Mouse (Mus musculus): Measurements from ENCODE around the gene Etl4.

Gene Etl4

DNA sequence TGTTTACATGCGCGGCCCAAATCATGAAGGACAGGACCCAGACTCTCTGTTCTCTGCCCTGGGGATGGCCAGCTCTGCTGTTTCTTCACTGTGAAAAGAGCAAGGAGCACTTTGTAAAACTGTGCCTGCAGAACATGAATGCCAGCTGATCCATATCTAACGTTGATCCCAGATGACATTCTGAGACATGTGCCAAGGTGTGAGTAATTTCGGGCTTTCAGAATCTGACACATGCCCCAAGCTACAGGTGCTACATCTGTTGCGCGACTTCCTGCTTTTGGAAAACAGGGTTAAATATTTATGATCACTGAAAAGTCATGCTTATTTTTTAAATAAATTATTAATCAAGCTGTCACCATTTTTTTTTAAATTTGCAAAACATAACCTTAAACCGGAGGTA, 801.0 kb downstream of the Etl4 start:
- DNase-seq (ENCODE audit: low spot score), result no peak

DNA sequence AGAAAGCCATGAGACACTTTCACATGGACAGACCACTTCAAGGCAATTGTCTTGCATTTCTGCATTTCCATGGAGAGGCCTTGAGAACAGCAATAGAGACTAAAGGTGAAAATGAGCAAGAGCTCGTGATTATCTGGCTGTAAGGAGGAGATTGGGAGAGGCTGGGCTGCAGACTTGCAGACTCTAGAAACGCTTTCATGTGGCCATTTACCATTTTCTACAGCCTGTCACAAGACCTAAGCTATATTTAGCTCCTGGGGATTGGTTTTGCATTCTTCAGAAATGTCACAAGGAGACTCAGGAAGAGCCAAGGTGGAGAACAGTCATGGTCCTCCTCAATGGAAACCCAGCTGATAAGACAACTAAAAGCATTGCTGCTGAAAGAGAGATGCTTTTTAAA, 801.4 kb downstream of the Etl4 start:
- DNase-seq (ENCODE audit: low spot score), result no peak

DNA sequence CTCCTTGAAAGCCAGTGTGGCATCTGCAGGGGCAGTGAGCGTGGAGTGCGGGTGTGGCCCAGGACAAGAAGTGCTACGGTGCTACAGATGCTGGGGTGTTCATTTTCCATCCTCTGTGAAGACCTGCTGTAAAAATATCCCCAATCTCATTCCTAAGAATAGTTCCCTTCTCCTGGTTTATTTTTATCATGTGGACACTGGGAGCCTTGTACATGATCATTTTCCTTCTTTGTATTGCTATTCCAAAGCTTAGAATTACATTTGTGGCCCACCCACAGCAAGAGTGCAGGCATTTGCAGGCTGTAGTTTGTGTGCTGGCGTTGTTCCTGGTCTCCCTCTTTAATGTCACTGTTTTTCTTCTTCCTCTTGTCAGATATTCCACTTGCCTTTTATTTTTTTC, 809.5 kb downstream of the Etl4 start:
- DNase-seq (ENCODE audit: low spot score), result no peak

DNA sequence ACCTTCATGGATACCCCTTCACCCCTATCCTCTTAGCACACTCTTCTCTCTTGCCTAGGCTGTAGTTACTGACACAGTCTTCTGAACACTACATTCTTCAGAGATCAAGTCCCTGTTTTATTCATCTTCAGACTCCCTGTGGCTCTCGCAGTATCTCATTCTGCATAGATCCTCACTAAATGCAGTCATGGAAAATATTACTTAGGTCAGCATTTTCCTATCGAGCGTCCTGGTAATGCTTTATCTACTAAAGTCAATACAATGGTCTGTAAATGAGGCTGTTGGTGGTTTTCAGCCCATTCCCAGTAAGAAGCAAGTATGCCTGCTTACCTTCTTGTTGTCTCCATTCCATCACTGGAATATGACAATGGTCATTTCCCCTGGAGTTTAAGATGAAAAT, 811.5 kb downstream of the Etl4 start:
- no peak for DNase-seq (ENCODE audit: low spot score)

DNA sequence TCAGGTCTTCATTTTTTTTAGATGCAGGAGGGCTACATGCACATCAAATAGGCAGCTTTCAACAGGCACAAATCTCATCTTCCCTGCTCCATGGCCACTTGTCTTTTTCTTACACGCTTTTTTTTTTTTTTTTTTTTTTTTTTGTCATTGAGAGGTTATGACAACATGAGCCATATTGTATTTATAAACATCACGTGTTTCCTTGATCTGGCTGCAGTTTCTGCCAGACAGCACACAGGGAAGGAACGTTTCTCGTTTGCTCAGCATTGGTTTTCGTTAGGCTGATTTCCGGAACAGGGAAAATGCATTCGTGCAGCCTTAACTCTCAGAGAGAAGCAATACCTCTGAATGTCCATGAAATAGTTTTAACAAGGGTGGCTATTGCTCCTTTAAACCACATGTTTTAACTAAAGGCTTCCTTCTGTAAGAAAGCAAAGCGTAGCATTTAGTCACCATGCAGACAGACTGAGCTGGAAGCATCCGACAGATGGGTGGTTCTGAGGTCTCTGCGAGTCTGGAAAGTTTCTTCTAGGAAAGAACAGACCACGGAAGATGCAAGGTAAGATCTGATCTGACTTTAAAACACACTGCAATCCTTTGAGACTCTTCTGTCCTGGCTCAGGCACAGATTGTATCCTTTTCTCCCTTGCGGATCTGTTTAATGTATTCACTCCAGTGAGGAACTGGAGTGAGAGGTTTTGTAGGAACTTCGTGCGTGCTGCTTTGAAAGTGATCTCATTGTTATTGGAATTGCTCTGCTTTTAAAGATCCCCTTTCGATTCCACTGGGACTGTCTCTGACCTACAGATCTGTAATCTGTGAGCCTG, 812.8 kb downstream of the Etl4 start:
- no peak for DNase-seq (ENCODE audit: low spot score)

DNA sequence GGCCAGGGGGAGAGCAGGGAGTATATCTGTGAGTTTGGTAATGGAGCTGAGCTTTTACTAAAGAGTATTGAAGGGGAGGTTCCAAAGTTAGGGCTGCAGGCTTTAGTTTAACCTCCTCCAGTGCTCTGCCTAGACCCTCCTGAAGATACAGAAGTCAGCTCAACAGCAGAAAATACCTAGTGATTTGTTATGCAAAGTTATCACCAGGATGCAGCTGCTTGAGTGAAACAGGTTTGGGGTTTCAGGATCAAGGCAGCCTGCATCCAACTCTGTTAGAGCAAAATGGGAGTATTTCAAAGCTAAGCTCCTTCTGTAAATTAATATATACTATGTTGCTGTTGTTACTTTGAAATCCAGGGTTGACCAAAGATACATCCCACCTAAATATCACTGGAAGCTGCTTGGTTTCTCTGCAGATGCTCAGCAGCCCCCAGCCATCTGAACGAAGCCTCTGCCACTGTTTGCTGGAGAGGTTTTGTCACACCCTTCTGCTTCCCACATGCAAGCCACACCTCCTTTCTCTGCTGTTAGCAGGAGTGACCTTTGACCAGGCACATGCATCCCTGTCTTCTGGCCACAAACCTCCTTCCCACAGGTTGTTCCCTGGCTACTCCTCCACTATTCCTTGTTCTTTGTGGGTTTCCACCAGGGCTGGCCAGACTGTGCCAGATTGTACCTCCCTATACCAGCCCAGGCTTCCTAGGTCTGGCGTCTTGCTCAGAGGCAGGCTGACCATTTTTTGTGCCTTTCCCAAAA, 814.6 kb downstream of the Etl4 start:
- DNase-seq (ENCODE audit: low spot score), result peak; percentile 19

DNA sequence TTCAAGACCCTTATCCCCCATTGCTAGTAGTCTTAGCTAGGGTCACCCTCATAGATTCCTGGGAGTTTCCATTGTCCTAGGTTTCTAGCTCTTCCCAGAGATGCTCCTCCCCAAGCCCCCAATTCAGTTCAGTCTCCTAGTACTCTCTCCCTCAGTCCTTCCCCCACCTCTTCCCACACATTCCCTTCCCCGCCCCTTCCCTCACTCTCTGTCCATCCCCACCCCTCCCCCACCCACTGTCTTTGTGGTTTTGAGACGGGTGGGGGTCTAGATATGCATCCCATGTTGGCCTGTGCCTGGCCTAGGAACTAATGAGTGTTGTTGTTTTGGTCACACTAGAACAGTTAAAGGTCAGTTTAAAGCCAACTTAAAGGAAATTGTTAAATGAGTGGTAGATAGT, 817.4 kb downstream of the Etl4 start:
- no peak for DNase-seq (ENCODE audit: low spot score)

DNA sequence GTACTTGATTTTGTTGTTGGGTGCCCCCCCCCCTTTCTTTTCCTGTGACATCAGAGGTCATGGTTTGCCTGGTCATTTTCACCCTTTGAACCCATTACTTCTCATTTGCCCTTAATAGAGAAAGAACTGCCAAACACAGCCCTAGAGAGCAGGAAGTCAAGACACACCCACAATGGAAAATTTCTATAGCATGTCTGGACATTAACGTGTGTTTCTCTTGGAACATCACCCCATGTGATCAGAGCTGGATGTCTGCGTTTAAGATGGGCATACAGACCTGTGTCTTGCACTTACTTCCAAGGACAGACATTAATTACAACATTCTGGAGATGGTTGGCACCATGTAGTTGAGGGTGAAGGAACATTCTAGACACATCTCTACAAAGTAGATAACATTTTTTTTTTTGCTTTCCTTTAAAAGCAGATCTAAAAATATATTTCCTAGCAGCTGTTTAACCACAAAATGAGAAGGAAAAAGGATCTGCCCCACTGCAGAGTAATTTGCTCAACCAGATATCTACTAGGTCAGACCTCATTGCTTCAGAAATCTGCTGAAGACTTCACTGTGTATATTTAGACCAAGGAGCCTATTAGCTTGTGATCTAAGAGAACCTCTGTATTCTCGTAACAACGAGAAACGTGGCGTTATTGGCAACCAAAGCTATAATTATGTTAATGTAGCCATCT, 818.3 kb downstream of the Etl4 start:
- no peak for DNase-seq (ENCODE audit: low spot score)

DNA sequence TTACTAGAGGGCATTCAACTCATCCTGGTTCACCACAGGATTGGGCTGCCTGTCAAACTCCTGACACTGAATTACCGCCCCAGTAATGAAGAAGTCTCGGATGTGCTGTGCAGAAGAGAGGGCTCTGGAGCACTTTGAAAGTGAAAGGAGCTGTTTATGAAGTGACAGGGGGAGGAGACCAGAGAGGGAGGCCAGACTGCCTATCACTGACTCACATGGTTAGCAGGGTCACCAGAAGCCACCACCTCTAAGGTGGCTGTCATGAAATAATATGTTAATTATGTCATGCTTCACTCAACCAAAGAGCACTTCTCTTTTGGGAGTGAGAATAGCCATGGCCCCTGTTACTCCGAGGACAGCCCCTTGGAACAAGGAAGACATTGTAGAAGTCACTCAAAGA, 825.9 kb downstream of the Etl4 start:
- no peak for DNase-seq (ENCODE audit: low spot score)

DNA sequence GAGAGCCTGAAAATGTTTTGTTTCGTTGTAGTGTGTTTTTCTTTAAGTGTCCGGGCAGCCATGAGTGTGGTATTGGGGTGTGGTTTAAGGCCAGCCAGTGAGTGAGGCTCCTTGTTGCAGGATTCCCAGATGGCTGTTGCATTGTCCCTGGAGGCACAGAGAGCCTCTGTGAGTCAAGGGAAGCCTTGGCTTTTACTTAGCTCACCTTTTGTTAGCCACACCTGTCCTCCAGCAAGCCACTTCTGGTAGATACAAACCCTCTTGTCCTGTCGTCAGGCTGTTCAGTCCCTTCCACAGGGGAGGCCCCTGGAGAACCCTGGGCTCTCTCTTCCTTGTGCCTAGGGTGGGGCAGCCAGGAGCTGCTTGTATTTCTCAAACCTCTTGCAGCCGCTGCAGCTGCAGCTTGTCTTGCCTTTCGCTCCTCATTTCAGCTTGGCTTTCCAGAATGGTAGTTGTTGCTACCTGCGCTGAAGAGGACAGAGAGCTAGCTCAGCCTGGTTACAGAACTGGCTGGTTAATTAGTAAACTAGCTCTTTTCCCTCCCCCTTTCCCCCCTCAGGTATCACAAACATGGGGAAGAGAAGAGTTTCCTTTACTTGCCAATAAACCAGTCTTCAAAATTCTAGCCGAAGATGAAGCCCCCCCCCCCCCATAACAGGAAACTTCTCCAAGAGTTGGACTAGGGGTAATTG, 826.9 kb downstream of the Etl4 start:
- DNase-seq (ENCODE audit: low spot score), result no peak

DNA sequence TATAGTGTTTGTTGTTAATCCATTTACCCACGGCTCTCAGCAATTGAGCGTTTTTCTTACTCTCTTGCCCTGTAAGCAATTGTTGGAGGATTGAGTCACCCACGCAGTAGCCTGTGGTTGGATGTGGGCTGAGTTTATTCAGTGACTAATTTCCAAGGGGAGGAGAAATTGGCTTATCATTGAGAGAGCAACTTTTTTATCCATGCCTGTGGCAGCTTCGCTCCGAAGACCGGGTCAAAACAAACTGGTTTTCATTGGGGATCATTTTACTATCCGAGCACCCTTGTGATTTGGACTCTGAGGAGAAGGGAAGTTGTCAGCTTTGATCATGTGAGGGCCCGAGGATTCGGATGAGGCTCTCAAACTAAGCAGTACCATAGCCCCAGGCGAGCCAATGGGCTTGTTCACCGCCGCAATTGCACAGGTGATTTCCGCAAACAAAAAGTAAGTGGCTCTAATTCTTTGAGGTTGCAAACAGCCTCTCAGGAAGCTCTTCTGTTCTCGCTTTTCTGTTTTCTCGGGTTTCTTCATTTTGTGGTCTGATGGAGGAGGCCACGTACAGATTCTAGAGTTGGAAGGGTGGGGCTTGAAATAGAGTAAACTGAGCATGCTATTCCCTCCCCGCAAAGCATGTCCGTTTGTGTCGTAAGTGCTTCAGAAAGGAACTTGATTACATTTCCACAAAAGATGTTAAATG, 827.7 kb downstream of the Etl4 start:
- peak; percentile 31 for DNase-seq (ENCODE audit: low spot score)

DNA sequence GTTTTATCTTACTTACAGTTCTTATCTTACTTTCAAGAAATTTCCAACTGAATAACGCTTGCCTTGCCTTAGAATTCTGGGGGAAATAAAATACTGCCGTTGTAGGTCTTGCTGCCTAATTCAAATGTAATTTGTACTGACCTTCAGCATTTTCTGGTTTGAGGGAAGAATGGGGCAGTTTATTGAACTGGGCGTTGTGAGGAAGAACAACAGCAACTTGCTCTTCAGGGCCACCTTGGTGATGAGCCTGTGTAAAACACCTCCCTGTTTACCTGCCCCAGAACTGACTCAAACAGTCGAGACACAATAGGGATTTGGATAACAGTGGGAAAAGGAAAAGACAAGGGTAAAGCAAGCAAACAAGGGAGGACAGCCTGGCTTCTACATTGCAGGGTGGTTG, 828.3 kb downstream of the Etl4 start:
- DNase-seq (ENCODE audit: low spot score), result no peak

DNA sequence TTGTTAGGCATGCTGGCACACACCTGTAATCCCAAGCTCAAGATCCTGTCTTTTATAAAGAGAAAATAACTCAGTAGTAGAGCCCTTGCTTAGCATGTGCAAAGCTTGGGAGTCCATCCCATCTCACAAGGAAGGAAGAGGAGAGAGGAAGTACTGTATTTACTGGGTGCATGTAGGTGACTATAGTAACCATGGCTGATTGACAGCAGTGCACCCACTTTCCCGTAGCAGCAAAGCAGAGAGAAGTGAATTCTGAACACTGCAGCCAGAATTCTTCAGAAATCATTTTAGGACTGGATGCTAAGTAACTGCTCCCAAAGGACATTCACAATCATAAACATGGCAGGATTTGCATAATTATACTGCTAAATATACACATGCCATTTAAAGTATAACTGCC, 838.1 kb downstream of the Etl4 start:
- DNase-seq (ENCODE audit: low spot score), result no peak

DNA sequence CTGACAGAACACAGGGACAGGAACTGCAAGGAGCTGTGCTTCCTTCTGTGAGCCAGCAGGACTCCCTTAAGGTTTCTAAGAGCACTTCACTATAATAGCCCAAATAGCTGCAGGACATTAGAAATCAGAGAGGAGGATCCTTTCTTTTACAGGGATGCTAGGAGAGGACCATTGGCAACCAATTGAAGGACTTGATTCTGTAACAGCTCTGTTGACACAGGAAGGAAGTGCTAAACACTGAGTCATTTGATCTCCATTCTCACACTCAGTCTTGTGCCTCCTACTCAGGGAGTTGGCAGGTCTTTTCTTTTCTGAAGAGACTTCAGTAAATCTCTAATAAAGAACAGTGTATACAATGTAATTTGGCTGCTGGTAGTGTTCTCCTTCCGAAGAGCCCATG, 838.9 kb downstream of the Etl4 start:
- DNase-seq (ENCODE audit: low spot score), result no peak

DNA sequence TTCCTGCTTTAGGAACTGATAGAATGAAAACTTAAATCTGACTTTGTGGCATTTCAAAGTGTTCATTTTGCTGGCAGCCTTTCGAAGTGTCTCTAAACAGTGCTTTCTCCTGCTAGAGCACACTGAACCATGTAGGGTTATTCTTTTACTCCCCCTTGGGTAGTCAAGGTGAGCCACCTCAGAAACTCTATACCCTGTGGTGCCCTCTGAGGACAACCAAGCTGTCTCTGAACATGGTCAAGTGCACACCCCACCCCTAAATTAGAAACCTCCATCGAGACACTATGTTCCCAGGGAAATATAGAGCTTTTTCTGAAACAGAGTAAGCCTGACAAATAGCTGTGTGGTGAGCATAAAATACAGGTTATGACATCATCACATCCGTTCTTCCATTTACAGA, 840.1 kb downstream of the Etl4 start:
- no peak for DNase-seq (ENCODE audit: low spot score)

DNA sequence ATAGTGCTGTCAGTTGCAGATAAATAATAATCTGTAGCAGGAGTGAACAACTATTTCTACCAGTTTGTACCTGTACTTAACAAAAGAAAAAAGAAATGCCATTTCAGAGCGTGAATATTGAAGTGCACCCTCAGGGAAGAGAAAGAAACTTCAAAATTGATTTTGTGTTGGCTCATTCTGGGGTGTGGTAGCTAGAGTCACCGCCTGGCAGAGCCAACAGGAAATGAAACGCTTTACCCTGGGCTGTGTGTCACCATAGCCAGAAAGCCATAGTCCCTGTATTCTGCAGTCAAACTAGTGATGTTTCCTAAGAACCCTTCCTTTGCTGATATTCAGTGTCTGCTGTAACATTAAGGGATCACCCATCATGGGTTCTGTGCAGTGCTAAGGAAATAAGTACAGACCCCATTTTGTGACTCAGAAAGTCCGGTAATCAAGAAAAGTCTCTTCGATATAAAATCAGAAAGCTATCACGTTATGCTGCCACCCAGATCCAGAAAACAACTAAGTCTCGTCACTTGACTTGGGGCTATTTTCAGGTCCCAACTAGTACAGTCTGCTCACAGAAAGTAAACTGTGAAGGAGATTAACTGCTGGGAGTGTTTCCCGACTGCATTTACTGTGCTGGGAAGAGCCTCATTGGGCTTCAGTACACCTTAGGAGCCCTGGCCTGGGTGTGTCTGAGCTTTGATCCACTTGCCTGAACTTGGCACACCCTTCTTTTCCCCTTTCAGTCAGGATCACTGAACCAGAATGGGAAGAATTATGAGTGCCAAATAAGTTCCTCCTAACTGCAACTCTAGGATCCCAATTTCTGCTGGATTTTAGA, 843.9 kb downstream of the Etl4 start:
- no peak for DNase-seq (ENCODE audit: low spot score)

DNA sequence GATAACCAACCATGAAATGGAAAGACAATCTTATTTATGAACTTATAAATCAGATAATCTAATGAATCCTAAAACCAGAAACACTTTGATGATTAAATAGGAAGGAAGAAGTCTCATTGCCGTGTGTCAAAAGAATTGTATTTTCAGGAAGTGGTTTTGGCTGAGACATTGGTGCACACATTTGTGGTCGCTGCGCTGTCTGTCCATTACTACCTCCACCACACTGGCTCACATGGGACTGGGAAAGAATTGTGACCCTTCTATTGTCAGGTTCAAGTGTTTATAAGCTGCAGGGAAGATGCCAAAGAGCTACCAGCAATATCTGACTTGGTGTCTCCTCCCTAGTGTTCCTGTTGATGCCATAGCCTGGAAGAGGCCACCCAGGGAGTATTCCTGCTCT, 847.4 kb downstream of the Etl4 start:
- DNase-seq (ENCODE audit: low spot score), result no peak

DNA sequence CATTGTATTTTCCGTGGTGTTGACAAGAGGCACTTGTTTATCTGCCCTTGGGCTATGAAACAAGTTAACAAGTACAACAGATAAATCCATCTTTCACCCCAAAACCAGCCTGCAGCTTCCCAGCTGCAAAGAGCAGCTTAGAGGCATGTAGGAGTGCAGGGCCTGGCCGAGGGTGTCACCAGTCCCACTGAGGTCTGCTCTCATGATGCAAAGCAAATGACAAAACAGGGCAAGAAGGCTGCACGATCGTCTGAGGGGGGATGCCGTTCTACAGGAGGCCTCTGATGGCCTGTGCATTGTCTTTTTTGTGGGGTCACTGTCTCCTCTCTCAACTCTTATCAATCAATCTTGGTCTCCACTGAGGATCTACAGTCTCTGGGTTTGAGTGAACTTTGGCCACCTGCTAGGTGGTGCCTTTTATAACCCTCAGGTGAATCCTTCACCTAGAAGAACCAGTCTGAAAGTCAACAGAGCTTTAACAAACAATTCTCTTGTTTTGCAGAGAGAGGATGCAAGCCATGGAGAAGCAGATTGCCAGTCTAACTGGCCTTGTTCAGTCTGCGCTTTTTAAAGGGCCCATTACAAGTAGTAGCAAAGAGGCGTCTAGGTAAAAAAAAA, 849.6 kb downstream of the Etl4 start:
- DNase-seq (ENCODE audit: low spot score), result no peak

DNA sequence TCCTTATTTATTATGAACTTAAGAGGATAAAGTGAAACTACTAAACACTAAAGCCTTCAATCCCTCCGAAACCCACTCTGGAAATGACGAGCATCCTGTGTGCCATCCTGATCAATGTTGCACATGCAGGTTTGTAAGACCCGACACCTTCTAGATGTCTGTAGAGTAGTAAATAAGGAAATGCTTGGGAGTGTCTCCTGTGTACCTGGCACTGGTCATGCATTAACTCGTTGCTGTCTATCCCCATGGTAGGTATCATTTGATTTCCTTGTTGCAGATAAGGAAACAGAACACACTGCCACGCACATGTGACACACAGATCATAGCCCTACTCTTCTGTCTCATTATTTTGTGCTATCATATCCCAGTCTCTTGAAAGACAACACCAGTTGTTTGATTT, 851.7 kb downstream of the Etl4 start:
- DNase-seq (ENCODE audit: low spot score), result no peak

DNA sequence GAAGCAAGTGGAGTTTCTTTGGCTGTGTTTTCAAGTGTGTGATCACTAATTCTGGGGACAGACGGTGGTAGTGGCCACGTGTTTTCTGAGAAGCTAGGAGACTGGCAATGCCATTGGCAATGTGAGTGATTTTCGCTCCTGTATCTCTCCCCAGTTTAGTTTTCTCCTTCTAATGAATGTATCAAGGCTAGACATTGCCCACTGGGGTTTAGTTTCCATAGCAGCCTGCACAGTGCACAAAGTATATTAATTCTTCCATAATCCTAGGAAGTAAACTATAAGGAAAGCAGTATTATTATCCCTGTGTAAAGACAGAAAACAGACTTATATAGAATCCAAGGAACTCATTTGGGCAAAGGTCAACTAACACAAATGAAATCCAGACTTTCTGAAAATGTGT, 852.2 kb downstream of the Etl4 start:
- DNase-seq (ENCODE audit: low spot score), result no peak

Data from testis, postnatal 14 days (tissue).